Mouse (Mus musculus) embryonic facial prominence, embryonic 15.5 days (tissue): ENCODE measurements around the gene Cisd2. TPM values are rescaled to one million over a fixed set of nuclear protein-coding genes. Genes with fewer than 3 reads are reported as not detected.

ENCODE experiments used
- ATAC-seq: fragments of 200-750 bp; cut with Nextera tagmentation; 2 replicates; pipeline ENCODE4 v1.8.0; 2017; ENCODE audit warnings: low read depth, moderate TSS enrichment; ENCODE audit not compliant: insufficient number of reproducible peaks, low FRiP score, low TSS enrichment
- H3K27ac ChIP-seq: fragments of 300-500 bp; sonication (generic); replicated peaks from 2 replicates; pipeline ENCODE4 v1.5.1; 2015; ENCODE audit warnings: mild to moderate bottlenecking, inconsistent platforms
- H3K27me3 ChIP-seq: fragments of 300-500 bp; sonication (generic); 2 replicates; pipeline ENCODE4 v1.6.1; 2015; ENCODE audit warnings: inconsistent platforms
- H3K36me3 ChIP-seq: fragments of 300-500 bp; sonication (generic); 2 replicates; pipeline ENCODE4 v1.6.1; 2015; ENCODE audit warnings: mild to moderate bottlenecking, inconsistent platforms
- H3K4me1 ChIP-seq: fragments of 300-500 bp; sonication (generic); 2 replicates; pipeline ENCODE4 v1.6.1; 2015; ENCODE audit warnings: inconsistent platforms
- H3K4me2 ChIP-seq: fragments of 300-500 bp; sonication (generic); replicated peaks from 2 replicates; pipeline ENCODE4 v1.6.1; 2015; ENCODE audit warnings: mild to moderate bottlenecking, inconsistent platforms
- H3K4me3 ChIP-seq: fragments of 300-500 bp; sonication (generic); replicated peaks from 2 replicates; pipeline ENCODE4 v1.5.1; 2015; ENCODE audit warnings: mild to moderate bottlenecking, inconsistent platforms
- H3K9ac ChIP-seq: fragments of 300-500 bp; sonication (generic); 2 replicates; pipeline ENCODE4 v1.6.1; 2015; ENCODE audit warnings: inconsistent platforms
- H3K9me3 ChIP-seq: fragments of 300-500 bp; sonication (generic); replicated peaks from 2 replicates; pipeline ENCODE4 v1.6.1; 2016; ENCODE audit warnings: inconsistent platforms
- WGBS: fragments of 180-500 bp; shearing (Covaris S2); methylation state at CpG from one replicate; pipeline ENCODE4 v1.1.7; 2015; 5-methylcytosine and 5-hydroxymethylcytosine counted together
- polyA plus RNA-seq: library from polyadenylated mRNA; unstranded; fragments of >200 nt; fragmentation: Nextera tagmentation; extraction: Ambion mirVana; gene quantifications from 2 replicates; pipeline ENCODE4 v1.2.1, GENCODE M21; 2015

Cisd2 gene
- polyA plus RNA-seq, 1 experiment from 2014 or later: 52.1 TPM

- no peaks in the 10 kb centered on the region for H3K9me3 ChIP-seq
- ATAC-seq: no peak
- H3K4me1 ChIP-seq: peaks cover 6% of the 10 kb centered on the region; the same call in 1 of the 2 replicates
- WGBS: 89% methylated on average over 12 of the region's 12 CpGs
- no peak overlapping the region for H3K27ac ChIP-seq
- H3K9ac ChIP-seq: no peak overlapping the region
- H3K27me3 ChIP-seq: no peaks in the 10 kb centered on the region
- H3K4me2 ChIP-seq: no peak overlapping the region
- H3K4me3 ChIP-seq: no peak overlapping the region
- peaks cover 7% of the 10 kb centered on the region for H3K36me3 ChIP-seq
Measured at GRCm38 (mm10) chr3:135411056-135411455, 12.7 kb downstream of the Cisd2 start.

GRCm38 (mm10) chr3:135409219-135409618 lies 14.5 kb downstream of the Cisd2 start:
- WGBS: 97% methylated on average over 5 of the region's 5 CpGs
- no peak for ATAC-seq
- Histone ChIP-seq H3K9me3 (no peaks in the 10 kb centered on the region), H3K27ac (no peak overlapping the region), H3K4me2 (no peak overlapping the region), H3K4me1 (peaks cover 6% of the 10 kb centered on the region; the same call in 1 of the 2 replicates), H3K36me3 (peaks cover 12% of the 10 kb centered on the region), H3K4me3 (no peak overlapping the region), H3K27me3 (no peaks in the 10 kb centered on the region), H3K9ac (no peak overlapping the region)

GRCm38 (mm10) chr3:135407351-135407750 lies 16.4 kb downstream of the Cisd2 start:
- no peak overlapping the region for H3K4me3 ChIP-seq
- H3K4me2 ChIP-seq: no peak overlapping the region
- H3K27ac ChIP-seq: no peak overlapping the region
- WGBS: 79% methylated on average over 8 of the region's 9 CpGs
- H3K27me3 ChIP-seq: no peaks in the 10 kb centered on the region
- ATAC-seq: no peak
- H3K36me3 ChIP-seq: peaks cover 12% of the 10 kb centered on the region
- no peak overlapping the region for H3K9ac ChIP-seq
- H3K4me1 ChIP-seq: 0 out of 2 replicates have a peak, but pooled peaks cover 5% of the 10 kb centered on the region
- H3K9me3 ChIP-seq: no peaks in the 10 kb centered on the region

GRCm38 (mm10) chr3:135404599-135404998 lies 19.1 kb downstream of the Cisd2 start:
- no peak overlapping the region for H3K4me2 ChIP-seq
- H3K27me3 ChIP-seq: no peaks in the 10 kb centered on the region
- H3K9ac ChIP-seq: no peak overlapping the region
- H3K9me3 ChIP-seq: no peaks in the 10 kb centered on the region
- no peak overlapping the region for H3K4me3 ChIP-seq
- 61% methylated on average over 4 of the region's 4 CpGs for WGBS
- H3K4me1 ChIP-seq: 0 out of 2 replicates have a peak, but pooled peaks cover 5% of the 10 kb centered on the region
- peaks cover 11% of the 10 kb centered on the region for H3K36me3 ChIP-seq
- no peak for ATAC-seq
- H3K27ac ChIP-seq: no peak overlapping the region

GRCm38 (mm10) chr3:135403856-135404255 lies 19.9 kb downstream of the Cisd2 start:
- Histone ChIP-seq H3K4me3 (no peak overlapping the region), H3K9ac (no peak overlapping the region), H3K36me3 (0 out of 2 replicates have a peak, but pooled peaks cover 6% of the 10 kb centered on the region), H3K4me2 (no peak overlapping the region), H3K9me3 (no peaks in the 10 kb centered on the region), H3K27ac (no peak overlapping the region), H3K27me3 (no peaks in the 10 kb centered on the region), H3K4me1 (0 out of 2 replicates have a peak, but pooled peaks cover 5% of the 10 kb centered on the region)
- 80% methylated on average over 5 of the region's 5 CpGs for WGBS
- ATAC-seq: no peak

- 0 out of 2 replicates have a peak, but pooled peaks cover 5% of the 10 kb centered on the region for H3K4me1 ChIP-seq
- no peaks in the 10 kb centered on the region for H3K9me3 ChIP-seq
- H3K27ac ChIP-seq: no peak overlapping the region
- H3K36me3 ChIP-seq: 0 out of 2 replicates have a peak, but pooled peaks cover 6% of the 10 kb centered on the region
- H3K4me3 ChIP-seq: no peak overlapping the region
- WGBS: 72% methylated on average over 9 of the region's 9 CpGs
- no peak overlapping the region for H3K4me2 ChIP-seq
- H3K9ac ChIP-seq: no peak overlapping the region
- no peak for ATAC-seq
- H3K27me3 ChIP-seq: no peaks in the 10 kb centered on the region
Measured at GRCm38 (mm10) chr3:135403211-135403610, 20.5 kb downstream of the Cisd2 start.

- ATAC-seq: 0 out of 2 replicates have a peak, but pooled peaks have one; percentile 25
- Histone ChIP-seq H3K4me1 (0 out of 2 replicates have a peak, but pooled peaks cover 5% of the 10 kb centered on the region), H3K4me2 (peak overlapping the region; percentile 13; the same call in 1 of the 2 replicates), H3K9ac (no peak overlapping the region), H3K27me3 (no peaks in the 10 kb centered on the region), H3K27ac (no peak overlapping the region), H3K36me3 (0 out of 2 replicates have a peak, but pooled peaks cover 6% of the 10 kb centered on the region), H3K4me3 (no peak overlapping the region), H3K9me3 (no peaks in the 10 kb centered on the region)
- WGBS: 10% methylated on average over 10 of the region's 10 CpGs
Measured at GRCm38 (mm10) chr3:135402201-135402658, 21.5 kb downstream of the Cisd2 start.

GRCm38 (mm10) chr3:135397112-135397511 lies 26.6 kb downstream of the Cisd2 start:
- ATAC-seq: peak; percentile 54; the same call in 1 of the 2 replicates
- H3K27me3 ChIP-seq: no peaks in the 10 kb centered on the region
- H3K4me3 ChIP-seq: no peak overlapping the region
- H3K4me2 ChIP-seq: no peak overlapping the region
- no peak overlapping the region for H3K27ac ChIP-seq
- no peaks in the 10 kb centered on the region for H3K36me3 ChIP-seq
- H3K9ac ChIP-seq: no peak overlapping the region
- no peaks in the 10 kb centered on the region for H3K9me3 ChIP-seq
- H3K4me1 ChIP-seq: no peaks in the 10 kb centered on the region

- Histone ChIP-seq H3K4me3 (no peak overlapping the region), H3K9ac (no peak overlapping the region), H3K27me3 (no peaks in the 10 kb centered on the region), H3K9me3 (no peaks in the 10 kb centered on the region), H3K36me3 (no peaks in the 10 kb centered on the region), H3K4me1 (no peaks in the 10 kb centered on the region), H3K27ac (no peak overlapping the region), H3K4me2 (no peak overlapping the region)
- 51% methylated on average over 6 of the region's 6 CpGs for WGBS
- ATAC-seq: no peak
Measured at GRCm38 (mm10) chr3:135396081-135396480, 27.6 kb downstream of the Cisd2 start.

- H3K4me2 ChIP-seq: no peak overlapping the region
- H3K36me3 ChIP-seq: no peaks in the 10 kb centered on the region
- H3K9ac ChIP-seq: no peak overlapping the region
- no peak overlapping the region for H3K4me3 ChIP-seq
- ATAC-seq: no peak
- 63% methylated on average over 5 of the region's 5 CpGs for WGBS
- no peaks in the 10 kb centered on the region for H3K4me1 ChIP-seq
- no peaks in the 10 kb centered on the region for H3K9me3 ChIP-seq
- no peak overlapping the region for H3K27ac ChIP-seq
- no peaks in the 10 kb centered on the region for H3K27me3 ChIP-seq
Measured at GRCm38 (mm10) chr3:135395085-135395484, 28.6 kb downstream of the Cisd2 start.

GRCm38 (mm10) chr3:135393186-135393585 lies 30.5 kb downstream of the Cisd2 start:
- Histone ChIP-seq H3K4me3 (no peak overlapping the region), H3K4me1 (no peaks in the 10 kb centered on the region), H3K36me3 (no peaks in the 10 kb centered on the region), H3K27me3 (no peaks in the 10 kb centered on the region), H3K9ac (no peak overlapping the region), H3K27ac (no peak overlapping the region), H3K9me3 (no peaks in the 10 kb centered on the region), H3K4me2 (no peak overlapping the region)
- no peak for ATAC-seq
- WGBS: 71% methylated on average over 6 of the region's 6 CpGs

- Histone ChIP-seq H3K27ac (no peak overlapping the region), H3K4me2 (no peak overlapping the region), H3K9me3 (no peaks in the 10 kb centered on the region), H3K27me3 (no peaks in the 10 kb centered on the region), H3K36me3 (no peaks in the 10 kb centered on the region), H3K9ac (no peak overlapping the region), H3K4me3 (no peak overlapping the region), H3K4me1 (no peaks in the 10 kb centered on the region)
- 90% methylated on average over 4 of the region's 4 CpGs for WGBS
- no peak for ATAC-seq
Measured at GRCm38 (mm10) chr3:135379868-135380267, 43.9 kb downstream of the Cisd2 start.
